Mouse (Mus musculus) kidney, adult 18-20 months (tissue): ENCODE data around the gene Nat8f3.
"Not testable (repeated sequence)": the region's sequence is repeated elsewhere in the genome, so short reads cannot be mapped to it uniquely, and the experiment has no call there.

Experiments used
- DNase-seq: peaks from one replicate; pipeline ENCODE4 v3.0.0; 2021

Nat8f3 gene

GRCm38 (mm10) chr6:85765532-85765931, at the start of gene Nat8f3:
Nat8f3 (minus strand) TSS chr6:85765754.
- peak; percentile 56 for DNase-seq

- DNase-seq = no peak
These were observed 47.8 kb upstream of the Nat8f3 start for GRCm38 (mm10) chr6:85813339-85813738.

- not testable (repeated sequence) for DNase-seq
These were observed 45.5 kb upstream of the Nat8f3 start for GRCm38 (mm10) chr6:85810942-85811537.

GRCm38 (mm10) chr6:85810514-85810913, 45.0 kb upstream of the Nat8f3 start:
- DNase-seq = not testable (repeated sequence)

GRCm38 (mm10) chr6:85809784-85810183, 44.2 kb upstream of the Nat8f3 start:
- not testable (repeated sequence) for DNase-seq

GRCm38 (mm10) chr6:85803180-85803579, 37.6 kb upstream of the Nat8f3 start:
- peak; percentile 55 for DNase-seq

- DNase-seq = peak; percentile 11
These were observed 2.2 kb downstream of the Nat8f3 start for GRCm38 (mm10) chr6:85763127-85764070.

- not testable (repeated sequence) for DNase-seq
These were observed 2.9 kb downstream of the Nat8f3 start for GRCm38 (mm10) chr6:85762678-85763077.

- DNase-seq = peak; percentile 33
These were observed 9.8 kb downstream of the Nat8f3 start for GRCm38 (mm10) chr6:85755705-85756249.

- not testable (repeated sequence) for DNase-seq
These were observed 52.4 kb downstream of the Nat8f3 start, which contains the start of gene Nat8f7 for GRCm38 (mm10) chr6:85713105-85713504. Nat8f7 (minus strand) TSS chr6:85713205.

- DNase-seq = not testable (repeated sequence)
These were observed 55.9 kb downstream of the Nat8f3 start for GRCm38 (mm10) chr6:85709607-85710006.

- not testable (repeated sequence) for DNase-seq
These were observed 56.3 kb downstream of the Nat8f3 start for GRCm38 (mm10) chr6:85709206-85709605.

GRCm38 (mm10) chr6:85701943-85702342, 63.6 kb downstream of the Nat8f3 start:
- peak; percentile 68 for DNase-seq
